Mouse (Mus musculus) heart, postnatal 10 days (tissue): ENCODE results near the gene Hes3. TPM values are rescaled to one million over a fixed set of nuclear protein-coding genes. Genes with fewer than 3 reads are reported as not detected.
A peak's percentile ranks its signal among the peaks of the same experiment; 100 is the strongest.

ENCODE experiments used
- DNase-seq, 2 experiments: peaks; one replicate each; pipeline ENCODE4 v3.0.0; 2021
- intact Hi-C: fragments of 180-260 bp; cut with DNase I; formaldehyde crosslinking; loops from one replicate; pipeline ENCODE4 v1.15.1; 2025
- total RNA-seq, 2 experiments: library from RNA; stranded (reverse); gene quantifications; 2 replicates each; pipeline ENCODE4 v1.2.3; 2021

Hes3 gene
- total RNA-seq, 2 experiments from 2014 or later, result not detected

DNA sequence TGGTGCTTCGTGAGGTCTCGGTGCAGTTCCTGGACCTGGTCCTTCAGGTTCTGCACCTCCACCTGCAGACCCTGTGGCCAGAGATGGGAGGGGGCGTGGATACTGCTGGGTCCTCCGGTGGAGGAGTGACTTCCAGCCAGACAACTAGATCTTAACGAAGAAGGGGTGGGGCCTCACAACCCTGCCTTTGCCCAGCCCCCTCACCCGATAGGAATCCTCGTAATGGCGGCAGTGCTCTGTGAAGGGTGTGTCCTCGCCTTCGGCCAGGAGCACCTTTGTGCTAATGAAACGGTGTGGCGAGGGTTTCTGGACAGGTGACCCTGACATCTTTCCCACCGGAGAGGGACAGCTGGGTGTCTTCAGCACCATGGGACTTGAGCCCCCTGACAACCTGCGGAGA lies 20.7 kb upstream of the Hes3 start:
- intact Hi-C loops, result no loop called here

DNA sequence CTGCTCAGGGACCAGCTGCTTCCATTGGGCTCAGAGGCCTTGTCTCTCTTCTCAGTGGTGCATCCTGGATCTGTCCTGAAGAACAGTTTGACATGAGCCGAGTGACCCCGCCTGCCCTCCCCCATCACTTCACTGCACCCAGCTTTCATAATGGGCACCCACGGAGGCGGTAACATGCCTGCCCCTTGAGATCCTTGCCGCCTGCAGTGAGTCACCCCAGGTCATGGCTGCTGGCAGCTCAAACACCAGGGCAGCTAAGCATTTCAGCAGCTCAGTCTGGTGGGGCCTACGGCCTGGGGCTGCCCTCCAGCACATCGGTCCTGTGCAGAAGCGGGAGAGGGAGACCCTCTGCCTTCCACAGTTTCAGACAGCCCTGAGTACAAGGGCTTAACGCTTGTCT lies 16.1 kb upstream of the Hes3 start:
- intact Hi-C loops, result no loop called here
- no peak for DNase-seq

More for the DNA sequence above, 20.7 kb upstream of the Hes3 start:
- no peak for DNase-seq

DNA sequence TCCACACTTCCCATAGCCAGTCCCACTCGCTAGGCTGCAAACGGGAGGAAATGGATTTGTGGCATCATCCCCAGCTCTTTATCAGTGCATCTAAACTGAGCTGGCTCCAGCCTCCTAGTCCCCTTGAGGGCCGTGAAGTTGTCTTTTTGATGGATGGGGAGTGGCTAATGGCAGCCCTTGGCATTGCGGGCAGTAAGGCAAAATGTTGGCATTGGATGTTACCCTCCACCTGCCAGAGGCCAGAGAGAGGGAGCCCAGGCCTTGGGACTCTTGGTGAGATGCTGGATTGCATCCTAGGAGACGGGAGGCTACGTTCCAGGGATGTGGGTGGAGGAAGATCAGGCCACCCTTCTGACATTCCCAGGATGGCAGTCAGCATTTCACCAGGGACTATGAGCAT lies 14.5 kb upstream of the Hes3 start:
- no peak for DNase-seq
- intact Hi-C loops, result no loop called here

DNA sequence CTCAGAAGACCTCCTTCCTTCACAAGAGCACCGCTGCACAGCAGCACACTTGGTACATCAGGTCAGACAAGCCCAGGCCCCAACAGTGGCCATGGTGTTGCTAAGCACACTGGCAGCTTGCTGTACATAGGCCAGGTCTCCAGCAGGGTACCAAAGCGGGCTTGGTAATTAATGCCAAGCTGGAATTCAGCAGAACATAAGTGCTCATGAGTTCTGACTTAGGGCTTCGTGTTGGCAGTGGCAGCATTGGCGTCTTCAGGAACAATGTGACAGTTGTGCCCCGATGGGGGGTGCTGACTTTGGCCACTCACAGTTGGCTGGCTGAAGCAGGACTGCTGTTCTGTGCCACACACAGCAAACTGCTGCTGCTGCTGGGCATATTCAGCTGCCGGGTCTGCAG lies 13.2 kb upstream of the Hes3 start:
- intact Hi-C loops, result no loop called here

DNA sequence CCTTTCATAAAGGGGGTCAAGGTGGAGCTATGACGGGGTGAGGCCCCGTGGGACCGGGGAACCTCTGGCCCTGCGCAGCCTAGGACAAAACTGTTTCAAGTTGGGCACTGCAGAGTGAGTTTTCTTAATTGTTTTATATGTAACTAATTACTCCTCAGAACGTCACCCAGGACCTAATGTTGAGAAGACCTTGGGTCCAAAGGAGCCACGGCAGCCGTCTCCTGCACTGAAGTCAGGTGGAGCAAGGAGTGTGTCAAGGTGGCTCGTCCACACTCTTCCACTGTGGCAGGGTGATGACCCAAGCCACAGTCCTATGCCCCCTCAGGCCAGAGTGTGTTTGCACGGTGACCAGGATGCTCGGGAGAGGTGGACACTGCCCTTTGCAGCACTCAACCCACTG lies 11.7 kb upstream of the Hes3 start:
- no peak for DNase-seq
- intact Hi-C loops, result no loop called here

More for the DNA sequence above, 13.2 kb upstream of the Hes3 start:
- no peak for DNase-seq

DNA sequence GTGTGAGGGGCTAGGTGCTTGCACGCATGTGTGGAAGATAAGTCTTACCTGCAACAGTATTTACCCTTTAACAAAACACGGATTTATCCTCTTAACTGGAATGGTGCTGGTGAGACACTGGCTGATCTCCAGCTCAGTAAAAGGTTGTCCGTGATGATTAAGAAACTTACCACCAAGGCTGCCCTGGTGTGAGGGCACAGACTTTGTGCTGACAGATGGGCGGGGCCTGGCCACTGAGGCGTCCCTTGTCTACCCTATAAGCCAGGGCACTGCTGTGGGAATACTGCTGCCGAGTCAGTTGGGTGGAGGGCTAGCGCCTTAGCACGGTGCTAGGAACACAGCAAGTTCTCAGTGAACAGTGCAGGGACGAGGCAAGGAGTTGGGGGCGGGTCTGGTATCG lies 10.6 kb upstream of the Hes3 start:
- DNase-seq, result no peak
- intact Hi-C loops, result no loop called here

DNA sequence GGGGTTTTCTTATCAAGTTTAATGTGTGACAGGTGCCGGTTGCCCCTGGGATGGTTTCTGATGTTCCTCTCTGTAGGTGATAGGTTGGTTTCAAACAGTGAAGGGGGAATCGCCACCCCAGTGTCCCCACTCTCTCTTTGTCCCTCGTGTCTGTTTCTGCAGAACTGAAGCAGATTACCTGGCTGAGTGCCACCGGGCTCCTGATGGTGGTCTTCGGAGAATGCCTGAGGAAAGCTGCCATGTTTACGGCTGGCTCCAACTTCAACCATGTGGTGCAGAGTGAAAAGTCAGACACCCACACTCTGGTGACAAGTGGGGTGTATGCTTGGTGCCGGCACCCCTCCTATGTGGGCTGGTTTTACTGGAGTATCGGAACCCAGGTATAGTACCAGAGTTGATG lies 8.9 kb upstream of the Hes3 start:
- intact Hi-C loops, result loop anchor here (2.0 kb wide), 1 partner anchor 14 kb away; no protein-coding TSS in a partner anchor

DNA sequence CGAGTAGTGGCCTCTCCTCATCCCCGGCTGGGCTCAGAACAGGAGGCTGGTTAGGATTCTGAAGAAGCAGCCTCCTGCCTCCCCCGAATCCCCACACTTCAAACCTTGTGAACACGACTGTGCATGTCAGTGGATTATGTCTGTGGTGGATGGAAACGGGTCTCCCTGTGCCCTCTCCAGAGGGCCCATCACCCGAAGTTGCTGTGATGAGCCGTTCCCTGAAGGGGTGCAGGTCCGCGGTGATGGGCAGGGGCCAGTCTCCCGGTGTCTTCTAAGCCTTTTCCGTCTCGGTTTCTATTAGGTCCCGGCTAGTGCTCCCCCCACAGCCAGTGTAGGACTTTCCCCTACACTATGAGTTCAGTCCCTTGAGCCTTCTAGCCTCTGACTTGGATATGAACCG lies 7.4 kb upstream of the Hes3 start:
- intact Hi-C loops, result no loop called here
- DNase-seq, result no peak

More for the DNA sequence above, 8.9 kb upstream of the Hes3 start:
- DNase-seq, result no peak

DNA sequence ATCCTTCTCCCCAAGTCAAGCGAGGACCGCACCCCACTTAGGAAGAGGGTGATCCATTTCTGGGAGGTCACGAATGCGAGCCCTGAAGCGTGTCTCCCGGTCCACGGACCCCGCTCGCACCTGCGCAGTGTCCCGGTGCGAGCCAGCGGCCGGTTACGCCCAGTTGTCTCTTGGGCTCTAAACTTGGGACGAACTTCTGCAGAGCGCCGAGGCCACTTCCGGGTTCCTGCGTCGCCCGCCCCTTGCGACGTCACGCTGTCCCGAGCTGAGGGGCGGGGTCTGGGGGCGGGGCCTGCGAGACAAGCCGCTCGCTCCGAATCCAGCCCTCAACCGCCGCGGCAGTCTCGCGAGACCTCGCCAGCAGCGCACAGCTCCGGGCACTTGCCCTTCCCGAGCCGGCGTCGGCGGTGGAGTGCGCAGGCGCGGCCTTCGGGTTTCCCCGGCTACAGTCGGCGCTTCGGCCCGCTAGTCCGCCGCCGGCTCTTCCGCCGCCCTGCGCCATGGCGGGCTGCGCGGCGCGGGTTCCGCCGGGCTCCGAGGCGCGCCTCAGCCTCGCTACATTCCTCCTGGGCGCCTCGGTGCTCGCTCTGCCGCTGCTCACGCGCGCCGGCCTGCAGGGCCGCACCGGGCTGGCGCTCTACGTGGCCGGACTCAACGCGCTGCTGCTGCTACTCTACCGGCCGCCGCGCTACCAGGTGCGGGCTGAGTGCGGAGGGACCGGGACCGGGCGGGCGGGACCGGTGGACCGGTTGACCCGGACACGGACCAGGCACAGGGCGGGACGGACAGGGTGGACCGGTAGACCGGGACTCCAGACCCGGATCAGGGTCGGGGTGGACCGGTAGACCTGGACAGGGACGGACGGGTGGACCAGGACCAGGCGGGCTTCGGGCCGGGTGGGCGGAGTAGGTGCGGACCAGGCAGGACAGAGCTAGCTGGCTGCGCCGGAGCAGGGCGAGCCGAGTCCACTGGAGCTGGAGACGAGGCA lies 5.7 kb upstream of the Hes3 start, which contains the start of gene Icmt:
Gene Icmt (plus strand): TSS at position 354 of the 988 bp plus-strand sequence.
- peak; percentile 100 for DNase-seq
- intact Hi-C loops, result no loop called here

DNA sequence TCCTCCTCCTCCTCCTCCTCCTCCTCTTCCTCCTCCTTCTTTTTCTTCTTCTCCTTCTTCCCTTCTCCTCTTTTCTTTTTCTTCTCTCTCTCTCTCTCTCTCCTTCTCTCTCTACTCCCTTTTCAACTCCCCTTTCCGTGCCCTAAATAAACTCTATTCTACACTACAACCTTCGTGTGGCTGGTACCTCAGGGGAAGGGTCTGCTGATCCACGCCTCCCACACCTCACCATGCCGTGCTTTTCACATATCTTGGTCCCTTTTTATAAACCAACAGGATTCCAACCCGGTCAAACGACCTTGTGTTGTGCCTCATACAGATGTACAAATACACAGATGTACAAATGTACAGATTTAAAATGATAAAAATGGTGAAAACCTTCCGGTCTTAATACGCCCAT lies 4.9 kb upstream of the Hes3 start:
- intact Hi-C loops, result no loop called here
- DNase-seq, result no peak

DNA sequence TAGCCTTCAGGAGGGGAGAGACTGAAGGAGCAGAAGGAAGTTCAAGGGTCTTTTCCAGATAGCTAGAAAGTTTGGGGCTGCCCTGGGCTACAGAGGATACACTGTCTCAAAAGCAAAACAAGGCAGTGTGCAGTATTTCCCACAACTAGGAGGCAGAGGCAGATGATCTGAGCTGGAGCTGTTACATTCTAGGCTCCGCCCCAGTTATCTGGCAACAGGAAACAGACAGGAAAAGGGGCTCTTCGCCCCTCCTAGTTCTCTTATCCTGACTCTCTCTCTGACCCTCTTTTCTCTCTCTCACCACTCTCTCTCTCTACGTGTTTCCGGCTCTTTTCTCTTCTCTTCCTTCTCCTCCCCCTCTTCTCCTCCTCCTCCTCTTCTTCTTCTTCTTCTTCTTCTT lies 4.5 kb upstream of the Hes3 start:
- no peak for DNase-seq
- intact Hi-C loops, result no loop called here

DNA sequence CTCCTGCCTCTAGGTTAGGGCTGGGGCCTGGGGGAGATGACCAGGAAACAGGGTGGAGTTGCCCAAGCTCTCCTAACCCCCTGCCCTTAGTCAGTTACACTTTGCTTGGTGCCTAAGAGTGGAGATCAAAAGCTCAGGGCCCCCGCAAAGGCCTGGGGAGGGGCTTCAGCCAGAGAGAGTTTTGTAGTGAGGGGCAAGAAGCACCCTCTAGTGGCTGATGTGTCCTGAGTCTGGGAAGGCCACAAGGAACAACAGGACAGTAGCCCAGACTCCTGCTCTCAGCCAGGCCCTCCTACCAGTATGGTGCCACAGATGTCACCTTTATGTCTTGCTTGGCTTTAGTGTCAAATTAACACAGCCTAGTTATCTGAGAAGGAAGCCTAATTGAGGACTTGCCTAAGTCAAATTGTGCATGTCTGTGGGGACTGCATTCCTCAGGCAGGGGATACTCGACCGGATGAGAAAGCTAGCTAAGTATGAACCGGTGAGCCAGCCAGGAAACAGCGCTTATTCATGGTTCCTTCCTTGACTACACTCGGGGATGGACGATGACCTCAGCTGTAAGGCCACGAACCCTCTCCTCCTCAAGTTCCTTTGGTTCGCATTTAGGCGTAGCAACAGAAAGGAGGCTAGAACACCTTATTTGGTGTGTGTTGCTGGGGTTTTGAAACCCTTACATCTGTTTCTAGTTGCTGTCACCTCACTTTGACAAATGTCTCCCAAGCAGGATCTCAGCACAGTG lies 2.9 kb upstream of the Hes3 start:
- no peak for DNase-seq
- intact Hi-C loops, result no loop called here

DNA sequence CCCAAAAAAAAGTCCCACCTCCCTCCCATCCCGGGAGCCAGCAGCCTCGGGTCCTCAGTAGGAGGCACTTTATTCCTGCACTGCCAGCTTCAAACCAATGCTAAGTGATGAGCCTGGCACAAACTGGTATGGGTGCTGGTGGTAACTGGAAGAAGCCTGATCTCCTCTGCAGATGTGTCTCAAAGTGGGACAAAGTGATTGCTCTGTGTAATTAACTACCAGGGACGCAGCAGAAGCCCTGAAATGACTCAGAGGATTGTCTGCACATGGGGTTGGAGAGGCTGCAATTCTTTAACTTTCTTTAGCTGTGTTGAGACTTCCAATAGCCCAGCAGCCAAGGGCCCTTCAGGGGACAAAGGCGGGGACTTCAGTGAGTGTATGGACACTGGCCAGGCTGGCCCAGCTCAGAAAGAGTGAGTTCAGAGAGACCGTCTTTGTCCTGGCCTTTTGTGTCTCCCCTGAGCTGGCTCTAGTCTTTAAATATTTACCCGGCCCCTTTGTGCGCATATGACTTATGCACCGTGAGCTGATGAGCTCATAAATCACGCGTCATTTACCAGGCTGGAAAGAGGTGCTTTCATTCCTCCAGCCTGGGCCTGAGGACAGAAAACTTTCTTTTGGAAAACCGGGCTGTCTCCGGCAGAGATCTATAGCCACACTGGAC lies 772 bp upstream of the Hes3 start:
- no peak for DNase-seq
- intact Hi-C loops, result no loop called here

DNA sequence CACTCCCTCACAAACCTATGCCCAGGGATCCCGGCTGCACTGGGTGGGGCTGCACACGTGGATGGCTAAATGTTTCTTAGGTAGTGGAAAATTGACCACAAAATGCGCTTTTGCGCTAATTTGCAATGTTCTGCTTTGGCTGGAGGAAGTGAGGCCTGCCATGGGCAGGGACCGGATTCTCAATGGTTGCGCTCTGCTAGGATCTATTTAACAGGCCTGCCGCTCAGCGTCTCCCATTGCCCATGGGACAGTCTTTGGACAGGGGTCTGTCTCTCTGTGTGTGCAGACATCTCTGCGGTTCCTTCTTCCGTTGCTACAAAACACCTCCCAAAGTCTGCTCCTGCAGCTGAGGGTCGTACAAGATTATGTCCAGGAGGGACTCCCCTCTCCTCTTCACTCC lies 471 bp downstream of the Hes3 start:
- no peak for DNase-seq
- intact Hi-C loops, result no loop called here

DNA sequence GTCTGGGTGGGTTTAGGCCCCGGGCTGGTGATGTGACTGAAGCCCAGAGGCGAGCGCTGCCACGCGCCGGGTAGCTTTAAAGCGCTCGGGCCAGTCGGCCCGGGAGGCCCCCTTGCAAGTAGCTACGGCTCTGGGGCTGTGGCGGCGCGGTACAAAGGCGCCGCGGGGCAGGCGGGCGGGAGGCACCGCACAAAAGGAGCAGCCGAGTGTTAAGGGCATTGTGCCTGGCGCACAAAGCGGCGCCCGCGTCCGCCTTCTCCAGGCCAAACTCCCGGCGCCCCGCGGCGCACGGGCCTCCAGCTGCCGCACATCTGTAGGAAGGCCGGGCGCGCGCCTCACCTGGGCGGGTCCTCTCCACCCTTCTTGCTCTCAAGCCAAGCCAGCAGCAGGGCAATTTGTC lies 1.1 kb downstream of the Hes3 start:
- no peak for DNase-seq
- intact Hi-C loops, result no loop called here

DNA sequence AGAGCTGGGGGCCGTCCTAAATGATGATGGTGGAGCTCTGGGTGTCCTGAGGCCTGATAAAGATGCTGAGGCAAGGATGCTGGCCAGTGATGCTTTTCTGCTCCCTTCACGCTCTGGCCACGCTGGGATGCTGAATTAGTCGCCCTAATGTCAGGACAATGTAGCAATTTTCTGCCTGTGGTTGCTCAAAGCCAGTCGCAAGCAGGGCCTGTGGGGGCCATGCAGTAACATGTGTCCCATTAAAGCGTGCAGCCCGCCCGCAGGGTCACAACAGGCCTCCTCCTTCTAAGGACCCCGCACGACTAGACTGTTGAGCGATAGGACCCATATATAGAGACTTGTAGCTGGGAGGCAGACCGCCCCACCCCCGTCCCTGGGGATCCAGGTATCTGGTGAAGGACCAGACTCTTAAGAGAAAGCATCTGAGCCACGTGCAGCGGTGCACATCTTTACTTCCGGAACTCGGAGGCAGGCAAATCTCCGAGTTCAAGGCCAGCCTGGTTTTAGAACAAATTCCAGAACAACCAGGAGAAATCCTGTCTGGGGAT lies 3.0 kb downstream of the Hes3 start:
- DNase-seq, result no peak
- intact Hi-C loops, result no loop called here

DNA sequence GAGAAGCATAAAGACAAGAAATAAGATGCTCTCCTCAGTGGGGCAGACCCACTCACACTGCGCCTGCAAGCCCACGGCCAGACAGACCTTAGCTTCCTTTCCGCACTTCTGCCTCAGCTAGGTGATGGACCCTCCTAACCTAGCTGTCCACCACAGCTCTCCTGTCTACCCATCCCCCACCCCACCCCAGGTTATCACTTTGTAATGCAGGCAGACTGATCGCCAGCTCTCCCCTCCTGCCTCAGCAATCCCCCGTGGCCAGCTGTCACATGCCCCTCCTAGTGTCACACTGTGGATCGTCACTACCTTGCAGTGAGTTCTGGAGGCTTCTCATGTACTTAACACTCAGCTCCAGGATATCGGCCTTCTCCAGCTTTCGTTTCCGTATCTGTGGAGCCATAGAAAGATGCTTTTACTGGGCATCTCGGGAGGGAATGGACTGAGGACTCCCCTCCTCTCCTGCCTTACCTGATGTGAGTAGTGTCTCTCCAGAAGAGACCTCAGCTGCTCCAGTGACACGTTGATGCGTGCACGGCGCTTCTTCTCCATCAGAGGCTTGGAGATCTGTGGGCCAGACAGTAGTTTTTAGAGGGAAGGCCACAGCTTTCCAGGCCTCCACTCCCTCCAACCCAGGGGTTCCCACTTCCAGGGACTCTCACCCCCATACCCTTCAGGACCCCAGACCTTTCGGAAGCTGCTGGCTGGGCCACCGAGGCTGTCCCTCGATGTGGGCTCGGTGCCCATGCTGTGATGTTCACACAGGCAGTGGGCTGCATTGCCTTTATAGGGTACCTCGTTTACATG lies 3.9 kb downstream of the Hes3 start:
- no peak for DNase-seq
- intact Hi-C loops, result no loop called here

DNA sequence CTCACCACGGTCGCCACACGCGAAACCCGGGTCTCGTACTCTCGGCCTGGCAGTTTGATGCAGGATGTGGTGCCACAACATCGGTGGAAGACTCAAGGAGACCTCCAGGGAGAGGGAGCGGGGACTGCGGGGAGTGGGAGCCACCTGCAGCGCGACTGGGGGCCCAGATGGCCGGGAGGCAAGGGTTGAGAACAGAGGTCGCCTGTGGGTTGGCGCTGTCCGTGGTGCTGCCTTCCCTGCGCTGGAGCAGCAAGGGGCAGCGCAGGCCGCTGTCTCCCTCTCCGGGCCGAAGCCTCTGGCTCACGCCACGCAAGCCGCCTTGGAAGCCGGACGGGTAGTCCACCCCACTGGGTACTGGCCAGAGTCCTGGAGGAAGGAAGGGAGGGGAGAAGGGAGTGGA lies 4.6 kb downstream of the Hes3 start:
- intact Hi-C loops, result no loop called here
- peak; percentile 78 to 86 for DNase-seq

DNA sequence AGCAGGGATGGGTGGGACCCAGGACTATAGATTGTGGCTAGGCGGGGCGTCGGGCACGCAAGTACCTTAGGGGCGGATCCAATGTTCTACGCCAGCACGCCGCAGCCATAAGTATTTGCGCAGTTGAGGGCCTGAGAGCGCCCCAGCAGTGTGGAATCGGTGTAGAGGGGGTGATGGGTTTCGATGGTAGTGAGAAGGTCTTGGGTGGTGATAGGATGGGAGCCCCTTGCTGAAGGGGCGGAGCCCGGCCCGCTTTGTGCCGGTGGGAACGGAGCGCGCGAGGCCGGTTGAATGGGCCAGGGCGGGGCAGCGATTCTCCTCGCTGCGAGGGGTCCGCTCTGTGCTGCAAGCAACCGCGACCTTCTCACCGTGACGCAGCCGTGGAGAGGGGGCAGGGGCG lies 5.3 kb downstream of the Hes3 start:
- no peak for DNase-seq
- intact Hi-C loops, result no loop called here

DNA sequence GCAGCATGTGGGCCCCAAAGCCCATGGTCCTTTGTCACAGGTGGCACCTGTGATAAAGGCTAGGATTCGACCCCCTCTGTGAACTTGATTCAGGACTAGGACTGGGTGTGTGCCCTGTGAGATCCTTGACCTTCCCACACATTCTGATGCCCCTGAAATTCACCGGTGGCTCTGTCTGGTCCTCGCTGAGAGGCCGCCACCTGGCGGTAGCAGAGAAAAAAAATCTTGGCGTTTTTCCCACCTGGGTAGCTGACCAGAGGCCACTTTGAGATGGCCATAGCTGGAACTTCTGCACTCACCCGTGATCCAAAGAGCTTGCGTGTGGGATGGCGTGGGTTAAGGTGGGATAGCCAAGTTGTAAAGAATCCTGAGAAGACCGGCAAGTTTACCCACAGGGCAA lies 6.0 kb downstream of the Hes3 start:
- DNase-seq, result peak; percentile 81 to 86
- intact Hi-C loops, result loop anchor here (2.0 kb wide), 1 partner anchor 113 kb away; no protein-coding TSS in a partner anchor
